Mouse (Mus musculus) cerebellum, adult 2 months (tissue): ENCODE measurements around the gene Dnah7c. TPM values are rescaled to one million over a fixed set of nuclear protein-coding genes. Genes with fewer than 3 reads are reported as not detected.
"Not testable (repeated sequence)": the region's sequence is repeated elsewhere in the genome, so short reads cannot be mapped to it uniquely, and the experiment has no call there.

Source experiments
- DNase-seq, 2 experiments: peaks; one replicate each; pipeline ENCODE4 v3.0.0; 2021
- H3K27ac ChIP-seq: fragments of 200-500 bp; 2 replicates; pipeline ENCODE4 v1.5.1; 2012; ENCODE audit warnings: low read length, control low read depth, inconsistent platforms; ENCODE audit not compliant: insufficient read depth
- H3K27me3 ChIP-seq: fragments of 200-500 bp; 2 replicates; pipeline ENCODE4 v1.6.1; 2012; ENCODE audit warnings: inconsistent platforms, mild to moderate bottlenecking, low read length, moderate library complexity; ENCODE audit not compliant: control insufficient read depth, insufficient read depth
- H3K4me1 ChIP-seq: fragments of 200-500 bp; 2 replicates; pipeline ENCODE4 v1.6.1; 2011; ENCODE audit warnings: low read length; ENCODE audit not compliant: control insufficient read depth, insufficient read depth
- H3K4me3 ChIP-seq: fragments of 200-500 bp; replicated peaks from 2 replicates; pipeline ENCODE3; 2011; ENCODE audit warnings: mild to moderate bottlenecking, low read depth, low read length, control low read depth; ENCODE audit not compliant: insufficient read depth
- CTCF ChIP-seq: fragments of 200-500 bp; IDR thresholded peaks from 2 replicates; pipeline ENCODE4 v1.5.1; 2011; ENCODE audit warnings: low read depth, mild to moderate bottlenecking, control low read depth, low read length, moderate library complexity, borderline replicate concordance; ENCODE audit not compliant: insufficient read depth
- POLR2A ChIP-seq: fragments of 200-500 bp; IDR thresholded peaks from 2 replicates; pipeline ENCODE4 v1.6.1; 2011; ENCODE audit warnings: low read length, control low read depth, borderline replicate concordance; ENCODE audit not compliant: insufficient read depth
- WGBS: fragments of 180-500 bp; shearing (Covaris S2); methylation state at CpG from one replicate; pipeline ENCODE4 v1.1.7; 2018; 5-methylcytosine and 5-hydroxymethylcytosine counted together
- polyA plus RNA-seq: library from polyadenylated mRNA; depleted of rRNA; stranded (reverse); fragments of >200 nt; gene quantifications from 2 replicates; pipeline ENCODE4 v1.2.3, GENCODE M21; 2012

Gene Dnah7c
- polyA plus RNA-seq, 1 experiment = 0.23 TPM

DNA sequence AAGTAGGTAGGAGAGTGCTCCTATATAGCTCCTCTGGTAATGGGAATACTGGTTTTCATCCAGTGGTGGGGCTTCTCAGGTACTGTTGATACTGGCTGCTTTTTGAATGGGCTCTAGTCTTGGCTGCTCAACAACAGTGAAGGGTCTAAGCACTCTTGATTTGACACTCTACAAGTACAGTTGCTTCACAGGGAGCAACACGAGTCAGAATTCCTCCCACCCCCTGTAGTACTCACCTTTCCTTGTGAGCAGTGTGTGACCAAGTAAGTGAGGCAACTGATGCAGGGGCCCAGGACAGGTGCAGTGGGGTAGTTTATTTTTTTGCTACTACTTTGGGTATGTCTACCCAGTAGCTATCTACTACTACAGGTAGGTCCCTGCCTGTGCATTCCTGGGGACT is 379.7 kb downstream of the Dnah7c start:
- H3K27me3 ChIP-seq = no peaks in the 10 kb centered on the region
- H3K27ac ChIP-seq = no peak overlapping the region
- no peak for DNase-seq
- TF ChIP-seq POLR2A (no peak), CTCF (no peak)
- H3K4me1 ChIP-seq = no peaks in the 10 kb centered on the region
- H3K4me3 ChIP-seq = no peak overlapping the region
- 83% methylated on average over 1 of the region's 1 CpGs for WGBS

DNA sequence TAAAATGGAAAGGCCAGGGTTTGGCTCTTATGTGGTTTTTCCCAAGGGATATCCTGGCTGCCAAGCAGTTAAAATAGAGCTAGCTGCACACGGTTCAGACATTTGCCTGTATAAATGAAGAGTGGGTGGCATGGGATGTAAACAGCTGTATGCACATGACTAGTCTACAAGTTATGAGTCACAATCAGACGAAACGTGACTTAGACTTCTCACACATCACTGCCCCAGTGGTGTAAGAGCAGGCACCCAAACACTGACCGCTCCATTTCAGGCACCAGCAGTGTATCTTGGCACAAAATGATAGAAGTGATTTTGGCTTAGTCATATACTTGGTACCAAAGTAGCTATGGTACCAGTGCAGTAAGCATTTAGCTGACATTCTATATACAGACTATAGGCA is 383.2 kb downstream of the Dnah7c start:
- H3K27me3 ChIP-seq, H3K4me1 ChIP-seq, DNase-seq, H3K27ac ChIP-seq, H3K4me3 ChIP-seq: not testable (repeated sequence)
- 69% methylated on average over 4 of the region's 4 CpGs for WGBS

DNA sequence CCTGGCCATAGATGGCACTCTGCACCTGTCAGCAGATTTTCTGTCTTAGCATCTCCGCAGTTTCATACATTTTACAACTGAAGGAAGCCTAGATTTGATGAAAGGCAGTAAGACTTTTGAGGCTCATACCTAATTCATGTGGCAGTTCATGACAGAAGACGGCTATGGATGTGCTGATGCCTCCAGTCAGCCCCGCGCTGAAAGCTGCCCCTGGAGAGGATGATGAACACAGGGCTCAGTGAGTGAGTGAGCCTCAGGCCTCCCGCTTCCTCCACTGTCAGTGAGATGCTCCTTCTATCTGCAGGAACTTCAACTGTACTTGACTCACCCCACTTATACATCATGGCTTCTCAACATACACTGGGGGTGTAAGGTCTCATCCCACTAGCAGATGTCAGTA is 392.5 kb downstream of the Dnah7c start:
- Histone ChIP-seq H3K4me1 (no peaks in the 10 kb centered on the region), H3K27ac (no peak overlapping the region), H3K4me3 (no peak overlapping the region), H3K27me3 (no peaks in the 10 kb centered on the region)
- no peak for DNase-seq
- no peak for TF ChIP-seq CTCF
- TF ChIP-seq POLR2A = no peak
- 95% methylated on average over 5 of the region's 5 CpGs for WGBS

DNA sequence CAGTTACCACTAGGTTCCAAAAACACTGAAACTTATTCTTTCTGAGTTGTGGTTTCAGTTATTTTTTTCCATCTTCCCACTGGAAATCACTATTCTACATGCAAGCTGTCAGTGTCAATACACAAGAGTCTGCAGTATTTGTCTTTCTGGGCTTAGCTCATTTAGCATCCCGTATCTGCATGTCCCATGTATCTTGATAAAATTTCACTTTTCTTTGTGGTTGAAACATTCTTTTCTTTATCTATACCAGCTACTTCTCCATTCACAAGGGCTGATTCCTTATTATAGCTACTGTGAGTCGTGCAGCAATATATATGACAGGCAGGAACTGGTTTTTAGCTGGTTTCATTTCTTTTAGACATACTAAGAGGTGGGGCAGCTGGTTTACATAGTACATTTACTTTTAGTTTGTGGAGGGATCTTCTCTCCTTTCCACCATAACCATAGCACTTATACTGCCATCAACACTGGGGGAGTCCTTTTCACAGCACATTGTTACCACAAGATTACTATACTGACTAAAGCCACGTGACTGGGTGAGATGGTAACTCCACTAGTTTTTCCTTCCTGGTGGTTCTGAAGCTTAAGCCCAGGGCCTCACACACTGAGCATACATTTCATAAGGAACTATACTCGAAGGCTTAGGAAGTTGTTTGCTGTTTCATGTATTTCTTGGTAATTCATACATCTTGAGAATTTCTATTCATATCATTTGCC is 397.0 kb downstream of the Dnah7c start:
- H3K4me3 ChIP-seq = no peak overlapping the region
- H3K27ac ChIP-seq = no peak overlapping the region
- no peak for DNase-seq
- whole genome bisulfite sequencing = 90% methylated on average over 4 of the region's 4 CpGs
- H3K4me1 ChIP-seq = no peaks in the 10 kb centered on the region
- TF ChIP-seq POLR2A (no peak), CTCF (no peak)
- H3K27me3 ChIP-seq = no peaks in the 10 kb centered on the region

DNA sequence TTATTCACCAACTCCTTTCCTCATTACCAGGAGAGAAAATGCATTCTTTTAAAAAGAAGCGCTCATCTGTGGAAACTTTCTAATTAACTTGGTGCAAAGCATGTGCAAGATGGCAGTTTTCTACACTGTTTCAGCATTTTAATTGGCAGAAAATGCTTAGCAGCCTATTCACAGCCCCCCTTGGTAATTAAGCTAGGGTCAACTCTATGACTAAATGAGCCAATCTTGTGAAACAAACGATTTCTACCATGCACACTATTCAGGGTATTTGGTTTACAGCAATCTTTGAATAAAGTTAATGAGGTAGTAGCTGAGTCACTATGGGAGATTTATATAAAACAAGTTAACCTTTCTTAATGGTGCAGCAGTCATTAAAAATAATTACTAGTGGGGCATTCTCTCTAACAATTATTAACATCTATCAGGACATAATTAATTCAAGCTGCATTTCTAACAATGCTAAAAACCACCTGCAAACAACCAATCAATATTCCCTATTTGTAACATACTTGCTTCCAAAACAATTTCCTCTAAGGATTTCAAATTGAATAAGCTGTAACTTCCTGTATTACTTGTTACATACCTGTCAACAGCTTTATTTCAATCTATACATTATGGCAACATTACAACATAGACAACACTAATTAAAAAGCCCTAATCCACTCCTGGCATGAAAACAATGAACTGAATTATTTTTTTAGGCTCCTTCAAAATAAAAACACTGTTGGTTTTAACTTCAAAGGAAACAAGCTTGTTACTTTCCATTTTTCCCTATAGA is 404.9 kb downstream of the Dnah7c start:
- TF ChIP-seq CTCF (no peak), POLR2A (no peak)
- WGBS = 55% methylated on average over 2 of the region's 2 CpGs

DNA sequence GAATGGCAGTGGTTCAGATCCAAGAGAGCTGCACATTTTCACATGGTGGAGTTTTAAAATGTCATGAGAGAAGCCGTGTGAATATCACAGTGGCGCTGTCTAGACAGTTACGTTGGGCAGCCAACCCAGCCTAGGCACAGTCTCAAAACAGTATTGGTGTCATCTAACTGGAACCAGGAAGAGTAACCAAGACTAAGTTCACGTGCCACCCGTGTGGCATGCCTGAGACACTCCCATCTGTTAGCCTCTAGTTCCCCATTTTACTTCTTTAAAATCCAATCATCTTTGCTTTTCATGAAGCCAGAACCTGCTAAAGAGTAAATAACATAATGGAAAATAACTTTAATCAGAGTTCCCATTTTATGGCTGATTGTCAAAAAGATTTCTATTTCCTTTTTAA is 406.5 kb downstream of the Dnah7c start:
- Histone ChIP-seq H3K27ac (no peak overlapping the region), H3K4me3 (no peak overlapping the region), H3K27me3 (no peaks in the 10 kb centered on the region), H3K4me1 (no peaks in the 10 kb centered on the region)
- WGBS = 94% methylated on average over 5 of the region's 5 CpGs
- TF ChIP-seq CTCF (no peak), POLR2A (no peak)
- DNase-seq = no peak

More for the DNA sequence above, 404.9 kb downstream of the Dnah7c start:
- Histone ChIP-seq H3K4me3 (no peak overlapping the region), H3K27ac (no peak overlapping the region), H3K4me1 (no peaks in the 10 kb centered on the region), H3K27me3 (no peaks in the 10 kb centered on the region)
- DNase-seq = no peak

DNA sequence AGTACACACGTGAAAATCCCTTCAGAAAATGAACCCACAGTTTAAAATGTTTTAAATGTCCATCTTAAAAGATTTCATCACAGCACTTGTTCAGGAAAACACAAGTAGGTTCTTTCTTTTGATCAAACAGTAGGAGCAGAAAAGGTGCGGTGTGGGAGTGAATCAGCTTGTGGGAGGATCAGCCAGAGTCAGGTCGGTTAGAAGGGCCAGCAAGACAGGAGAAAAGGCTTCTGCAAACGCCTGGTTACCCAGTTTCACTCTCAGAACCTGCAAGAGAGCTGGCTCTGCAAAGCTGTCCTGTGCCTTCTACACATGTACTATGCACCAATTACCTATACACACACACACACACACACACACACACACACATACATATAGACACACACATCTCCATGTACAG is 418.0 kb downstream of the Dnah7c start:
- no peak overlapping the region for H3K27ac ChIP-seq
- no peak for DNase-seq
- no peak for TF ChIP-seq POLR2A
- H3K27me3 ChIP-seq = no peaks in the 10 kb centered on the region
- WGBS = 54% methylated on average over 4 of the region's 4 CpGs
- no peak overlapping the region for H3K4me3 ChIP-seq
- H3K4me1 ChIP-seq = no peaks in the 10 kb centered on the region

DNA sequence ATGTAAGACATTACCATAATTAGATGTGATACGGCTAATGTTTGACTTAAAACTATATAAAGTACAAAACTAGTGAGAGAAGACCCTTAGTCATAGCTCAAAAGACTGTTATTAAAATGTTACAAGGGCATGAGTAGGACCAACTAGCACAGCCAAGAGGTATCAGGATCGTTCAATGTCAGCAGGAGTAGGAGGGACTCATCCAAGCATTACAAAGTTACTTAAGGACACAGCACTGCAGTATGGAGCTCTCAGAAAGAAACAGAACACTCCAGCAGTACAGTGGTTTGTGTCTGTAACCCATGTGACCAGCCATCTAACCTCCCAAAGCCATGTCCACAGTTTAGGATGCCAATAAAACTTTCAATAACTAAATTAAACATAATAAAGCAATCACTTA is 418.9 kb downstream of the Dnah7c start:
- DNase-seq = no peak
- Histone ChIP-seq H3K27ac (no peak overlapping the region), H3K27me3 (no peaks in the 10 kb centered on the region), H3K4me3 (no peak overlapping the region), H3K4me1 (no peaks in the 10 kb centered on the region)
- TF ChIP-seq CTCF = no peak
- TF ChIP-seq POLR2A = no peak
- WGBS = 53% methylated on average over 2 of the region's 2 CpGs
